Mouse (Mus musculus): ENCODE results near the gene Zdhhc11. TPM values are rescaled to one million over a fixed set of nuclear protein-coding genes. Genes with fewer than 3 reads are reported as not detected.
"Not testable (repeated sequence)": the region's sequence is repeated elsewhere in the genome, so short reads cannot be mapped to it uniquely, and the experiment has no call there.

Zdhhc11 gene
- polyA plus RNA-seq, 1 experiment, result not detected

- TF ChIP-seq TAL1 (IDR thresholded peaks at IDR 0.05; ENCODE audit: low read length), result no peak
- no peak for TF ChIP-seq GATA1 (IDR thresholded peaks at IDR 0.05; ENCODE audit: low read length)
- H3K27me3 ChIP-seq (ENCODE audit: control insufficient read depth), result peaks cover 6% of the 10 kb centered on the region
- no peak overlapping the region for H3K4me3 ChIP-seq (replicated peaks)
- peaks cover 3% of the 10 kb centered on the region for H3K4me1 ChIP-seq (ENCODE audit: control insufficient read depth)
- H3K36me3 ChIP-seq (ENCODE audit: control insufficient read depth), result no peaks in the 10 kb centered on the region
- no peaks in the 10 kb centered on the region for H3K9me3 ChIP-seq (ENCODE audit: control insufficient read depth, low read length)
Observed at GRCm38 (mm10) chr13:73996456-73996855, 32.8 kb downstream of the Zdhhc11 start.

- Histone ChIP-seq H3K4me3 (replicated peaks) (no peak overlapping the region), H3K9me3 (ENCODE audit: control insufficient read depth, low read length) (no peaks in the 10 kb centered on the region), H3K4me1 (ENCODE audit: control insufficient read depth) (peaks cover 5% of the 10 kb centered on the region), H3K36me3 (ENCODE audit: control insufficient read depth) (no peaks in the 10 kb centered on the region), H3K27me3 (ENCODE audit: control insufficient read depth) (peaks cover 12% of the 10 kb centered on the region)
- no peak for TF ChIP-seq GATA1 (IDR thresholded peaks at IDR 0.05; ENCODE audit: low read length)
- no peak for TF ChIP-seq TAL1 (IDR thresholded peaks at IDR 0.05; ENCODE audit: low read length)
Observed at GRCm38 (mm10) chr13:74000519-74000918, 36.9 kb downstream of the Zdhhc11 start.

GRCm38 (mm10) chr13:74000961-74001360 is 37.3 kb downstream of the Zdhhc11 start:
- Histone ChIP-seq H3K4me3 (replicated peaks) (no peak overlapping the region), H3K9me3 (ENCODE audit: control insufficient read depth, low read length) (no peaks in the 10 kb centered on the region), H3K27me3 (ENCODE audit: control insufficient read depth) (peaks cover 15% of the 10 kb centered on the region), H3K4me1 (ENCODE audit: control insufficient read depth) (peaks cover 5% of the 10 kb centered on the region), H3K36me3 (ENCODE audit: control insufficient read depth) (no peaks in the 10 kb centered on the region)
- TF ChIP-seq TAL1 (IDR thresholded peaks at IDR 0.05; ENCODE audit: low read length) (no peak), GATA1 (IDR thresholded peaks at IDR 0.05; ENCODE audit: low read length) (no peak)

GRCm38 (mm10) chr13:74001492-74001891 is 37.8 kb downstream of the Zdhhc11 start:
- Histone ChIP-seq H3K4me3 (replicated peaks) (no peak overlapping the region), H3K27me3 (ENCODE audit: control insufficient read depth) (peaks cover 19% of the 10 kb centered on the region), H3K9me3 (ENCODE audit: control insufficient read depth, low read length) (no peaks in the 10 kb centered on the region), H3K4me1 (ENCODE audit: control insufficient read depth) (peaks cover 5% of the 10 kb centered on the region), H3K36me3 (ENCODE audit: control insufficient read depth) (no peaks in the 10 kb centered on the region)
- TF ChIP-seq TAL1 (IDR thresholded peaks at IDR 0.05; ENCODE audit: low read length) (no peak), GATA1 (IDR thresholded peaks at IDR 0.05; ENCODE audit: low read length) (no peak)

- H3K4me1 ChIP-seq (ENCODE audit: control insufficient read depth), result peaks cover 30% of the 10 kb centered on the region
- H3K27me3 ChIP-seq (ENCODE audit: control insufficient read depth), result peaks cover 61% of the 10 kb centered on the region
- not testable (repeated sequence) for H3K4me3 ChIP-seq (replicated peaks); H3K9me3 ChIP-seq (ENCODE audit: control insufficient read depth, low read length); H3K36me3 ChIP-seq (ENCODE audit: control insufficient read depth)
Observed at GRCm38 (mm10) chr13:74006881-74007280, 43.2 kb downstream of the Zdhhc11 start.

- H3K9me3 ChIP-seq (ENCODE audit: control insufficient read depth, low read length); H3K4me3 ChIP-seq (replicated peaks); H3K36me3 ChIP-seq (ENCODE audit: control insufficient read depth): not testable (repeated sequence)
- Histone ChIP-seq H3K27me3 (ENCODE audit: control insufficient read depth) (peaks cover 69% of the 10 kb centered on the region), H3K4me1 (ENCODE audit: control insufficient read depth) (peaks cover 30% of the 10 kb centered on the region)
Observed at GRCm38 (mm10) chr13:74008216-74008615, 44.6 kb downstream of the Zdhhc11 start.

- H3K4me3 ChIP-seq (replicated peaks), result peak within 1 kb of the TSS; percentile 65
- H3K36me3 ChIP-seq (ENCODE audit: control insufficient read depth), result no peaks in the 10 kb centered on the region
- H3K9me3 ChIP-seq (ENCODE audit: control insufficient read depth, low read length), result no peaks in the 10 kb centered on the region
- peaks cover 30% of the 10 kb centered on the region for H3K4me1 ChIP-seq (ENCODE audit: control insufficient read depth)
- H3K27me3 ChIP-seq (ENCODE audit: control insufficient read depth), result peaks cover 78% of the 10 kb centered on the region
- TF ChIP-seq GATA1 (IDR thresholded peaks at IDR 0.05; ENCODE audit: low read length), result no peak
- no peak for TF ChIP-seq TAL1 (IDR thresholded peaks at IDR 0.05; ENCODE audit: low read length)
Observed at GRCm38 (mm10) chr13:74008948-74009718, 45.5 kb downstream of the Zdhhc11 start, which contains the start of gene Tppp. Gene Tppp, plus strand, starts transcription at chr13:74009407.

GRCm38 (mm10) chr13:74009791-74010614 is 46.4 kb downstream of the Zdhhc11 start:
- Histone ChIP-seq H3K27me3 (ENCODE audit: control insufficient read depth) (peaks cover 83% of the 10 kb centered on the region), H3K4me3 (replicated peaks) (peak overlapping the region; percentile 65), H3K36me3 (ENCODE audit: control insufficient read depth) (no peaks in the 10 kb centered on the region), H3K9me3 (ENCODE audit: control insufficient read depth, low read length) (no peaks in the 10 kb centered on the region), H3K4me1 (ENCODE audit: control insufficient read depth) (peaks cover 27% of the 10 kb centered on the region)
- no peak for TF ChIP-seq GATA1 (IDR thresholded peaks at IDR 0.05; ENCODE audit: low read length)
- TF ChIP-seq TAL1 (IDR thresholded peaks at IDR 0.05; ENCODE audit: low read length), result no peak

GRCm38 (mm10) chr13:74010678-74011077 is 47.0 kb downstream of the Zdhhc11 start:
- Histone ChIP-seq H3K4me3 (replicated peaks) (no peak overlapping the region), H3K36me3 (ENCODE audit: control insufficient read depth) (no peaks in the 10 kb centered on the region), H3K27me3 (ENCODE audit: control insufficient read depth) (peaks cover 84% of the 10 kb centered on the region), H3K9me3 (ENCODE audit: control insufficient read depth, low read length) (no peaks in the 10 kb centered on the region), H3K4me1 (ENCODE audit: control insufficient read depth) (peaks cover 26% of the 10 kb centered on the region)
- TF ChIP-seq GATA1 (IDR thresholded peaks at IDR 0.05; ENCODE audit: low read length), result no peak
- TF ChIP-seq TAL1 (IDR thresholded peaks at IDR 0.05; ENCODE audit: low read length), result no peak

Data from erythroblast, embryonic 14.5 days (primary cell).